Mouse (Mus musculus) stomach, postnatal 0 days (tissue): ENCODE measurements around the gene Trim75. TPM values are rescaled to one million over a fixed set of nuclear protein-coding genes. Genes with fewer than 3 reads are reported as not detected.

Experiments used
- ATAC-seq: fragments of 200-750 bp; cut with Nextera tagmentation; 2 replicates; pipeline ENCODE4 v1.8.0; 2017; ENCODE audit not compliant: low FRiP score, low TSS enrichment
- DNase-seq: peaks from one replicate; pipeline ENCODE4 v3.0.0-alpha.2; 2016; ENCODE audit warnings: low spot score
- H3K27ac ChIP-seq: fragments of 300-500 bp; sonication (generic); replicated peaks from 2 replicates; pipeline ENCODE4 v1.5.1; 2014; ENCODE audit warnings: mild to moderate bottlenecking, control low read depth
- H3K27me3 ChIP-seq: fragments of 300-500 bp; sonication (generic); 2 replicates; pipeline ENCODE4 v1.6.1; 2014; ENCODE audit warnings: low read length; ENCODE audit not compliant: control insufficient read depth, insufficient read depth
- H3K36me3 ChIP-seq: fragments of 300-500 bp; sonication (generic); 2 replicates; pipeline ENCODE4 v1.6.1; 2014; ENCODE audit warnings: low read length, mixed read lengths; ENCODE audit not compliant: control insufficient read depth, insufficient read depth
- H3K4me1 ChIP-seq: fragments of 300-500 bp; sonication (generic); replicated peaks from 2 replicates; pipeline ENCODE4 v1.6.1; 2014; ENCODE audit warnings: antibody characterized with exemption; ENCODE audit not compliant: control insufficient read depth, insufficient read depth
- H3K4me2 ChIP-seq: fragments of 300-500 bp; sonication (generic); replicated peaks from 2 replicates; pipeline ENCODE4 v1.6.1; 2014; ENCODE audit warnings: low read depth, mild to moderate bottlenecking, control low read depth, moderate library complexity
- H3K4me3 ChIP-seq: fragments of 300-500 bp; sonication (generic); 2 replicates; pipeline ENCODE4 v1.5.1; 2014; ENCODE audit warnings: low read depth, low read length, control low read depth
- H3K9ac ChIP-seq: fragments of 300-500 bp; sonication (generic); 2 replicates; pipeline ENCODE4 v1.6.1; 2014; ENCODE audit warnings: mild to moderate bottlenecking, low read length, control low read depth, mixed read lengths
- H3K9me3 ChIP-seq: fragments of 300-500 bp; sonication (generic); 2 replicates; pipeline ENCODE4 v1.6.1; 2016; ENCODE audit warnings: low read length; ENCODE audit not compliant: control insufficient read depth
- CTCF ChIP-seq: IDR thresholded peaks from 2 replicates; pipeline ENCODE4 v1.5.1; 2016; ENCODE audit warnings: antibody characterized with exemption, low read depth, mild to moderate bottlenecking, moderate library complexity
- EP300 ChIP-seq: optimal IDR thresholded peaks from 2 replicates; pipeline ENCODE3; 2016; ENCODE audit warnings: antibody characterized with exemption
- WGBS: fragments of 180-500 bp; shearing (Covaris S2); extraction: QIAGEN DNeasy Blood & Tissue Kit; methylation state at CpG from one replicate; pipeline ENCODE4 v1.1.7; 2014; 5-methylcytosine and 5-hydroxymethylcytosine counted together
- polyA plus RNA-seq: library from polyadenylated mRNA; unstranded; fragments of >200 nt; fragmentation: Nextera tagmentation; extraction: Ambion mirVana; gene quantifications from 2 replicates; pipeline ENCODE4 v1.2.1, GENCODE M21; 2015

The Trim75 gene
- polyA plus RNA-seq, 1 experiment from 2014 or later: not detected

GRCm38 (mm10) chr8:64983150-64983897 lies 4.3 kb downstream of the Trim75 start:
- Histone ChIP-seq H3K4me1 (no peaks in the 10 kb centered on the region), H3K27ac (no peak overlapping the region), H3K4me3 (no peak overlapping the region), H3K4me2 (no peak overlapping the region), H3K36me3 (no peaks in the 10 kb centered on the region), H3K9ac (no peak overlapping the region), H3K9me3 (no peaks in the 10 kb centered on the region), H3K27me3 (no peaks in the 10 kb centered on the region)
- no peak for DNase-seq
- no peak for ATAC-seq
- TF ChIP-seq CTCF: no peak
- TF ChIP-seq EP300: no peak
- 70% methylated on average over 20 of the region's 20 CpGs for WGBS

DNA sequence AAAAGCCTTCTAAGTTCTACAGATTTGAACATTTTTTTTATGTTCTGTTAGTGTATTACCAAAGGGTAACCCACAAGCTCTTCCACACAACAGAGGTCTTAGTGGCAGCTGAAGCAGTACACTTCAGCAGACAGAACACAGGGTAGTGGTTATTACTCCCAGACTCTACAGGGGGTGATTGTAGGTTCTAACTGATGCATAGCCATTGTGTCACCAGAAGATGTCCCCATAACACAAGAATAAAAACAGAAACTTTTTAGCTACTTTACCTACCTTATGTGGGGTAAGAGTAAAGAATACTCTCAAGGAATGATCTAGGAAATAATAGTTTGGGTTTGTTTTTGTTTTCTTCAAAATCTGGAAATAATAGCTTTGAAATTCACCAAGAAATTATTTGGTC lies 24.8 kb downstream of the Trim75 start:
- TF ChIP-seq EP300: no peak
- TF ChIP-seq CTCF: peak; percentile 54
- no peak for DNase-seq

DNA sequence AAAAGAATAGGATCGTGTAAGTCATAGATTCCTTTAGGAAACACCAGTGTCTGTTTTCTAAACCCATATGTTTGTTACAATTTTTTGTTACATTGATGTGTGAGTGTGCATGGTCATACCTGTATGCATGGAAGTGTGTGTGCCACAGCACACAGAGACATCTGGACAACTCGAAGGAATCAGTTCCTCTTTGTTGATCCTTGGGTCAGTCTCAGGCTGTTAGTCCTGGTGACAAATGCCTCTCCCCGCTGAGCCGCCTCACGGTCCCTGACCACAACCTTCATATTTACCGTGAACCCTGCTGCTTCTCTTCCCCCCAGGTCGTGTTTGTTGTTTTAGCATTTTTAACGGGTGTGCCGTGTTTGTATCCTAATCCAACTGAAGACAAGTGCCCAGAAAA lies 28.6 kb downstream of the Trim75 start:
- no peak overlapping the region for H3K4me3 ChIP-seq
- H3K4me2 ChIP-seq: no peak overlapping the region
- TF ChIP-seq EP300: no peak
- no peak for TF ChIP-seq CTCF
- 85% methylated on average over 9 of the region's 9 CpGs for WGBS
- no peaks in the 10 kb centered on the region for H3K4me1 ChIP-seq
- H3K36me3 ChIP-seq: peaks cover 2% of the 10 kb centered on the region; the same call in 1 of the 2 replicates
- no peaks in the 10 kb centered on the region for H3K9me3 ChIP-seq
- no peak overlapping the region for H3K9ac ChIP-seq
- ATAC-seq (no peak), DNase-seq (no peak)
- no peaks in the 10 kb centered on the region for H3K27me3 ChIP-seq
- no peak overlapping the region for H3K27ac ChIP-seq

More for the DNA sequence above, 24.8 kb downstream of the Trim75 start:
- no peak overlapping the region for H3K27ac ChIP-seq
- no peaks in the 10 kb centered on the region for H3K36me3 ChIP-seq
- ATAC-seq: no peak
- H3K9ac ChIP-seq: no peak overlapping the region
- H3K9me3 ChIP-seq: no peaks in the 10 kb centered on the region
- H3K4me2 ChIP-seq: no peak overlapping the region
- H3K27me3 ChIP-seq: no peaks in the 10 kb centered on the region
- no peaks in the 10 kb centered on the region for H3K4me1 ChIP-seq
- no peak overlapping the region for H3K4me3 ChIP-seq

DNA sequence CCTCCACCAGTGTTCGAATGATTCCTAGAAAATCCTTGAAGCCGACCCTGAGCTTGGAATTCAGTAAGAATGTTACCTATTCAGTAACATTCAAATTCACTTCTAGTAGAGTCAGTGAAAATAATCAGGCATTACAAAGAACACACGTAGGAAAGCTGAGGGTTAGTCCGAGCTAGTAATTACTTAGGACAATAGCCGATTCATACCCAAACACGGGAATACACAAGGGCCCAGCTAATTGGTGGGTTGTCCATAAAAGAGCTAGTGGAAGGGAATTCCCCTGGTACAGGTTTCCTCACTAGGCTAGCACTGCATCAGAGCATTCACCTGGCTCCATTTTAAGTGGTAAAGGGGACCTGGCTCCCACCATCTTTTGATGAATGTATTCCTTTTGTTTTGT lies 35.5 kb downstream of the Trim75 start:
- Histone ChIP-seq H3K27me3 (no peaks in the 10 kb centered on the region), H3K4me2 (no peak overlapping the region), H3K27ac (no peak overlapping the region), H3K9ac (no peak overlapping the region), H3K9me3 (no peaks in the 10 kb centered on the region), H3K4me1 (no peaks in the 10 kb centered on the region), H3K36me3 (peaks cover 2% of the 10 kb centered on the region; the same call in 1 of the 2 replicates), H3K4me3 (no peak overlapping the region)
- ATAC-seq (no peak), DNase-seq (no peak)
- 93% methylated on average over 6 of the region's 6 CpGs for WGBS
- TF ChIP-seq EP300: no peak
- no peak for TF ChIP-seq CTCF

GRCm38 (mm10) chr8:64948371-64948770 lies 39.3 kb downstream of the Trim75 start:
- Histone ChIP-seq H3K27me3 (no peaks in the 10 kb centered on the region), H3K36me3 (no peaks in the 10 kb centered on the region), H3K9me3 (no peaks in the 10 kb centered on the region), H3K4me3 (no peak overlapping the region), H3K27ac (no peak overlapping the region), H3K9ac (no peak overlapping the region), H3K4me1 (no peaks in the 10 kb centered on the region), H3K4me2 (no peak overlapping the region)
- WGBS: 87% methylated on average over 1 of the region's 1 CpGs
- TF ChIP-seq EP300 (no peak), CTCF (no peak)
- DNase-seq (no peak), ATAC-seq (no peak)

- 9% methylated on average over 10 of the region's 10 CpGs for WGBS
- Histone ChIP-seq H3K4me3 (peak overlapping the region; percentile 85), H3K36me3 (no peaks in the 10 kb centered on the region), H3K4me1 (no peaks in the 10 kb centered on the region), H3K27me3 (no peaks in the 10 kb centered on the region), H3K4me2 (peak overlapping the region; percentile 64), H3K9ac (peak overlapping the region; percentile 75), H3K27ac (peak overlapping the region; percentile 89), H3K9me3 (no peaks in the 10 kb centered on the region)
- DNase-seq (no peak), ATAC-seq (no peak)
- TF ChIP-seq EP300 (no peak), CTCF (no peak)
Measured at GRCm38 (mm10) chr8:64947698-64948034, 40.0 kb downstream of the Trim75 start.
